Mouse (Mus musculus) adrenal gland, postnatal 4 days (tissue): Measurements from ENCODE around the gene Fam162b. TPM values are rescaled to one million over a fixed set of nuclear protein-coding genes. Genes with fewer than 3 reads are reported as not detected.

Source experiments
- DNase-seq, 2 experiments: peaks; one replicate each; pipeline ENCODE4 v3.0.0; 2021 to 2022; ENCODE audit warnings: low spot score in 2 of 2, mixed read lengths in 2 of 2
- long read RNA-seq, 2 experiments: library from polyadenylated mRNA; stranded (forward); transcript quantifications; one replicate each; pipeline ENCODE4 v2.0.0; 2021
- total RNA-seq, 2 experiments: library from RNA; stranded (reverse); gene quantifications; 2 replicates each; pipeline ENCODE4 v1.2.3; 2021

Gene Fam162b
- total RNA-seq, result not detected
- long read RNA-seq, experiment 1, result 0 reads
- long read RNA-seq, experiment 2, result 0 reads

DNA sequence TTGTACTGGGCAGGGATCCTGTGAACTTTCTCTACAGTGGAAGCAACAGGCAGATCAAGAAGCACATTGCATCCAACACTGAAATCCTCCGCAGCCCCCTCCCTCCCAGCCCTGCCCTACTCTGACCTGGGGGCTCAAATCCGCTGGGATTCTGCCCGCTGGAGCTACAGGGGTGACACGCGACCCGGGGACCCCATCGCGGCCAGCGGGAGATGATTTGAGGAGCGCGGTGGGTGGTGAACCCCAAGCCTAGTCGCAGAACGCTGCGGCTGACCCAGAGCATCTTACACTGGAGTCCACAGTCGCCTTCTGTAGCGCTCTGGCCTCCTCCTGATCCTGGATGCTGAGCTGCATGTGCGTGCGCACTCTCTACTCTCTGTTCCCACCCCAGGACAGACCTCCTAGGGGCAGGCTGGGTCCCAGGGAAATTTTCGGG is at the start of gene Fam162b:
Fam162b (minus strand) TSS at position 379 of the 436 bp plus-strand sequence.
- DNase-seq, result no peak

DNA sequence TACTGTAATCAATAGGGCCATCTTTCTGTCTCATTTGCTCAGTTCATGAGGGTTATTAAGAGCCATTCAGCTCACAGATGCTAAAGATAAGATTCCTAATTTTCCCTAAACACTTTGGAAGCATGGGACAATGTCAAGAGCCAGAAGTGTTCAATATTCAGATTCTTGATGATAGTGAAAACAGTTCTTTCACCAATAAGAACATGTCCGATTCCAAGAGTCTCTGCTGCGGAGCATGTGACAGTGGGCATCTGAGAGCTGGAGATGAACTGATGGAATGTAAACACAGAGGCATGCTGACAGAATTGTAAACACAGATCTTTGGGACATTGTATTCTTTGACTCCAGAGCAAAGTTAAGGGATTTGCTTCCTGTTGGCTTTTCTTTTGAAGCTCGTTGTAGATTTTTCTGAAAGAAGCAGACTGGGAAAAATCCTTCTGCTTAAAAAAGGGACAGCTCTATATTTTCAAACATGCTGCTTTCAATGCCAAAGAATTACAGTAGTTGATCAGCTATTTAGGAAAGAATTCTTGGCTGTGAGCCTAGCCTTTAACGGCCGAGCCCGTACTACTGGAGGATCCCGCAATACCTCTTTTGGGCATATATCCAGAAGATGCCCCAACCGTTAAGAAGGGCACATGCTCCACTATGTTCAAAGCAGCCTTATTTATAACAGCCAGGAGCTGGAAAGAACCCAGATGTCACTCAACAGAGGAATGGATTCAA is 41.3 kb upstream of the Fam162b start, which contains the start of gene Gprc6a:
Gprc6a (minus strand) TSS at position 51 of the 726 bp plus-strand sequence.
- no peak for DNase-seq

DNA sequence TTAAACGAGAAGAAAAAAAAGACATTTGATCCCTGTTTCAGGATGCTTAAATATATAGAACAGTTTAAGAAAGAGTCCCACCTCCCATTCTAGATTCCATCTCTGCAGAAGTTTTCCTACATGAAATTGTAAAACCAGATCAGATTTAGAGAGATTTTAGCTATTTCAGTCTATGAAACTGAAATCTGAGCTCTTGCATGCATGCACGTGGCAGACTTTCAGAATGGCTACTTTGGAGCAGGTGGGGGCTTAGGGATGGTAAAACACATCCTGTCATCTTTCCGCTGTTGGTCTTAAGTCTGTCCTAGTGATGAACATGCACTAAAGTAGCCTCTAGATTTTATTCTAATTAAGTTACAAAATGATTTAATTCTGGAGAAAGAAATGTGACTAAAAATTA is 30.9 kb upstream of the Fam162b start:
- DNase-seq, result no peak

DNA sequence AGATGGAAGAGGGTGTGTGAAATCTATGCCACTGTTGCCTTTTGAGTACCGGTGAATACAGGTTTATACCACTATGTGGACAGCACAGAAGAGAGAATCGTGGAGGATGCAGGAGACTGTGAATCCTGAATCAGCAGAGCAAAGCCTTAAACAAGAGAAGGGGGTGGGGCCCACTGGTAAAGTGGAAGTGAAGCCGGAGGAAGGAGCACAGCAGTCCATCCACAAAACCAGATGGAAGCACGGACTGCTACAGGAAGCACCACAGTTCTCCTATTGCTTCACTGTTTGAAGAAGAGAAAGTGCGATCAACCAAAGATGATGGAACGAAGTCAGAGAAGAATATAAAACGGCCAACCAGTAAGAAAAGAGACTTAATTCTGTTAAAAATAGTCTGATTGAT is 29.8 kb upstream of the Fam162b start:
- no peak for DNase-seq

DNA sequence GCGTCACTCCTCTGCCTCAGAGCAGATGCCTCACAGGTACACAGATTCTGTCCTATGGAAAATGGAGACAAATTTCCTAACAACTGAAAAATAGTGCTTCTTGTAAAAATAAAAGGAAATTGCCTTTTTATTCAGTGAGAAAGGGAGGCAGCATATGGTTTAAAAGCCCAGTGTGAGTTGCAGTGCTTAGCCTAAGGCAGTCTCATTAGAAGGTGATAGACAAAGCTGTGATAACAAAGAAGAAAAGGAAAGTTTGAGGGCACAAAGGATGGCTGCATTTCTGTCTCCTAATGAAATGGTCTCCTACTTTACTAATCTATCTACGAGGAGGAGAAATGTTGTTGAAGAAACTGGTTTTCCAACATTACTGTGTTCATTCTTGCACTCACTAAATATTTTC is 28.2 kb upstream of the Fam162b start:
- DNase-seq, result no peak

DNA sequence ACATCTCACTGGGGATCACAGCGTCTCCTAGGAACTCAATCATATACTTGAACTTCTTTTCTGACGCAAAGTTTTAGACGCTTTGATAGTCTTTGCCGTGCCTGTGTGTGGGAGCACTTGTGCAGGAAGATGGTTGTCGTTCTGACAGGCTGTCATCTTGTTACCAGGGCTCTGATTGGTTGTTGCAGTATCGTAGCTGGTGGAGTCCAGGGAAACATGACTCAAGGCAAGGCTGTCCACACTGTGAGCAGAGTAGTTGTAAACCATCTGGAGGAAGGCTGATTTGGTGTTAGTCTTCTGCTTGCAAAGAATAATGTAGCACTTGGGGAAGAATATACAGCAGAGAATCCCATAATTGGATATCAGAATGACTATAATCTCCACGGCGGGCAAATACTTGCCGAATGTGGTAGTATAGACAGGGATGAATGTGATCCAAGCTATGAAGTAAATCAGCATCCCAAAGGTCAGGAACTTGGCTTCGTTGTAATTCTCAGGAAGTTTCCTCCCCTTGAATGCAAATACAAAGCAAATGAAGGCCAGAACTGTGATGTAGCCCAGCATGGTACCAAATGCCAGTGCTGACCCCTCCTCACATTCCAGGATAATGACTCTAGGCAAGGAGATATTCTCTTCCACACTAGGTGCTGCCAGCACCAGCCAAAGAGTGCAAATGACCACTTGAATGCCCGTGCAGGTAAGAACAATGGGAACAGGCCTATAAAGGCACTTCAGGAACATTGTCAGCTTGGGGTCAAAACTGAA is 24.7 kb upstream of the Fam162b start:
- DNase-seq, result no peak

DNA sequence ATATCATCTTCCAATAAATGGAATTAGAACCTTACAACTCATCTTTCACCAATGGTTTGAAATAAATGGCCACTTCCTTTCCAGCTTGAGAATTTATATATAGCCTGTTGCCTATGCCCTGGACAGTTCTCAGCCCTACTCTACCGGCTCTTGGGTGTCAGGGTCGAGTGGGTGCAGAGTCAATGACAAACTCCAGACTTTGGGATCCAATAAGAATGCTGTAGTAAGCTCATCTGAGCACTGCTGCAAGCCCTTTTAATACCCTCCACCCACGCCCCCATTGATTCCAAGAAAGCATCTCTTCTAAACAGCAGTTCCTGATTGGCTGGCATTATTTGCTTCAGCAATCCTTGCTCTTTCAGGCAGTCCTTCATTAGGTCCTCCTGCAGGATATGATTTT is 23.1 kb upstream of the Fam162b start:
- DNase-seq, result no peak

DNA sequence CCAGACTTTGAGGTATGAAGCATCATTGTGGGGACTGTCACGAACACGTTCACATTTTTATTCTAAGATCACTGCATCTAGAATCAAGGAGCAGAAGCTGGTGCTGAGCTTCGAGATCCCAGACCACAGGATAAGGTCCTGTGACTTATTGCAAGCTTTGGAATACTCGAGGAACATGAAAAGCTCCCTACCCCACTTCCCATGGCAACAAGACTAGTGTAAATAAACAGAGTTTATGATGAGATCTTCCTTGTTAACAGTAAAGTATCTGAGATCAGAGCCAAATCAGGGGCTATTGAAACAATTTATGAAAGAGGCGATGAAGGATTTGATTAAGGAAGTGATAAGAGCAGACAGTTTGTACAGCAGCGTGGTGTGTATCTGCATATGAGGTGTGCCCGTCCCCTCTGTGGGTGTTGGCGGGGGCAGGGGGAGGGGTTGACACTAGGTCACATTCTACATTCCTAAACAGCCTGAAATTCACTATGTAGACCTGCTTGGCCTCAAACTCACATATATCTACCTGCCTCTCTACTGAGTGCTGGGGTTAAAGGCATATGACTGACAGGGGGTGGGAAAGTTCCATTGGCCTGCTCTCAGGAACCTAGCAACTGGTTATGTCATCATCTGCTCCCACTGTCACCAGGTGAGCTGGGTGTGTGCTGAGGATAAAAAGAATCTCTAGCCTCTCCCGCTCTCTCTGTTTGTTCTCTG is 21.8 kb upstream of the Fam162b start:
- DNase-seq, result no peak

DNA sequence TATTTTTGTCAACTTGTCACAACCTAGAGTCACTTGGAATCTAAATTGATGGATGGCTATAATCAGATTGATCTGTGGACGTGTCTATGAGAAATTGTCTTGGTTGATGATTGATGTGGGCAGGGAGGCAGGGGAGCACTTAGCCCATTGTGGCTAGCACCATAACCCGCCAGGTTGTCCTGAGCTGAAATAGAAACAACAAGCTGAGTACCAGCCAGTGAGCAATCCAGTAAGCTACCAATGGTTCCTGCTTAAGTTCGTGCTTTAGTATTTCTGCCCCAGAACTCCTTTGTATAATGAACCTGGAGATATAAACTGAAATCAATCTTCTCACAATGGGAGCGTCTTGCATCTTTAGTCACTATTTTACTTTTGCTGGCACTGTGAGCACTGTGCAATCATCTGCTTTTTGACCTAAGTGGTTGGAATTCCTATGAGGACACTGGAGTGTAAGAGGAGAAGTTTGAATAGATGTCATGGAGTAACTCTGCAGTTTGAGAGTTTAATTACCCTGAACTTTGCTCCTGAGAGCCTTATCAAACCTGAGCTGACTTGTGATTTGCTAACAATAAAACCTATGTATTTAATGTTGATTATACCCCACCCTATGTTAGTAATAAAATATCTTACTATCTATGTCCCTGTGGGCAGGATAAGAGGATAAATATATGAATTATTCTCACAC is 19.6 kb upstream of the Fam162b start:
- DNase-seq, result no peak

DNA sequence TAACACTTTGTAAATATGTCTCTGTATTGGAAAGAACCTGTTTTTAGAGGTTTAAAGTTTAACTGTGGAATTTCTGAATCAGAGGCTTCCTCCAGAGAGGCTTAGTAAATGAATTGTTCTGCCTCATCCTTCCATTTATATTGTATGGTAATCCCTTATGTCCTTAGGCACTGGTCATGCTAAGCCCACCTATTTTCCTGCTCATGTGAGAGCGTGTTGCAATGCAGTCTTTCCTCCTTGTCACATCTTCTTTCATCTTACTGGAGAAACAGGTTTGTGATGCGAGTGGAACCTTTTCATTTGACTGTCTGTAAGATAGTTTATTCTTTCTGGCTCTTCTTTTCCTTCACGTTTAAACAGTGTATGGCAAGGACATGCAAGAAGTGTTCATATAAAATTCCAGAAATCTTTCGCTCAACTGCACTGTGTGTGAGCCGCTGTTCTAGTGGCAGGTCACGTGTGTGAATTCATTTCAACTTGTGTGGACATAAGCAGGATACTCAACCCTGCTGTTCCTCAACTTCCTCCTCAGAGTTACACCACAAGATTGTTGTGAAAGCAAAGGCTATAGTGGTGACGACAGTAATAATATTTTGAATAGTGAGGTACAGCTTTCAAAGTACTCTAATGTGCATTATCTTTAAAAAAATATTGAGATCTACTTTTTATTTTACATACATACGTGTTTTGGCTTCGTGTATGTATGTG is 6.8 kb upstream of the Fam162b start:
- no peak for DNase-seq

DNA sequence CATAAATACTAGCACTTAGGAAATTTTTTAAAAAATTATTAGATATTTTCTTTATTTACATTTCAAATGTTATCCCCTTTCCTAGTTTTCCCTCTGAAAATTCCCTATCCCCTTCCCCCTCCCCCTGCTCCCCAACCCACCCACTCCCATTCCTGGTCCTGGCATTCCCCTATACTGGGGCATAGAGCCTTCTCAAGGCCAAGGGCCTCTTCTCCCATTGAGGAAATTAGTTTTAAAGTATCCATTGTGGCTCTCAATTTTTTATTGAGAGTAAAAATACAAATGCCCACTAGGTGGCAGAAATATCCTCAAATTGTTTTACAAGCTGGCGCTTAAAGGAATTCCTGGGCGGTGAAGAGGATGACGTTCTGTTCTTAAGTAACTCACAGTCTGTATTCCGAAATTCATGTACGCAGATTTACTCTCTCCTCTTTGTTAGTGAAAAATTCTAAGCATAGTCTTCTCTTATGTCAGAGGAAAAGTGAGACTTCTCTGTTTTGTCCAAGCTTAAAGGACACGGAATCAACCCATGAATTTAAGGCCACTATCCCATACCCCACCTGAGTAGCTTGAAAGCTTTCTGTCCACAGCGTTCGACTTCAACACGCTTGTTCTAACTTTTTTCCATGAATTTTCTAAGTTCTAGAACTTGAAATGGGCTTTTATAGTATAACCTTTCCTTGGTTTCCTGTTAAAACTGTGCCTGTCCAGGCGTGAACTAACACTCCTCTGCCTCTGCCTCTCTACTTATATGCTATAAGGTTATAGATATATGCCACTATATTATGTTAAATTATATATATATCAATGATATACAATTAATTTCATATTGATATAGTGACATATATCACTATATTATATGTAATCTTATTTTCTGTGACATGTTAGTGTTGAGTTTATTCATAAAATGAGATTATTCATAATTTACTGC is 4.9 kb upstream of the Fam162b start:
- no peak for DNase-seq

DNA sequence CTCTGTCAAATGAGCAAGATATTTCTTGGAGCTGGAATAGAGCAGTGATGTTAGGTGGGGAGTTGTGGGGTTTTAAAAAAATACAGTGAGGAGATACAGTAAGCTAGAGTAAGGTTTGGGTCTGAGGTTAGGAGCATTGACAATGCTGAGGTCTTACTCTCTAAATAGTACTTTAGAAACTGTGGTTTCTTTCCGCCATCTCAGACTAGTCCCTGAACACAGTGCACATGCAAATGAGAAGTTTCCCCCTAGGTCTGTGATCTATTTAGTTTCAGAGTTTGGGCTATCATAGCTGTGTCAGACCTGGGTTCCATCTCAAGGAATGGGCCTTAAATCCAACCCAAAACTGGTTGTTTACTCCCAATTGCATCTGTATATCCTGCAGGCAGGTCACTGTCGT is 1.3 kb upstream of the Fam162b start:
- DNase-seq, result no peak

DNA sequence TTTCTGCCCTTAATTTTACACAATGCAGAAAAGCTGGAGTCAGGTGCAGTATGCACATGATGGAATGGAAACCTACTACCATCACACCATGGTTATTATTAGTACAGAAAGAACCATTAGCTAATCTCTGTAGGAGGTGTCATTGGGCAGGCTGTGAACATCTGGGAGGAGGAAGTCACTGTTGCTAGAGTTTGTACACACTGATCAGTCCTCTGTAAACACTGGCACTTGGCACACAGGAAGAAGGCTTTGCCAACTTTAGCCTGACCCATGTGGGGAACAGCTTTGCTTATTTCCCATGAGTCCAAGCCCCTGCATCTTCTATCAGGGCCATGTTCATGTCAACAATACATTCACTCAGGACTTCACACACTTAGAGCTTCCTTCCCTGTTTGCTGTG is 5.4 kb downstream of the Fam162b start:
- no peak for DNase-seq

DNA sequence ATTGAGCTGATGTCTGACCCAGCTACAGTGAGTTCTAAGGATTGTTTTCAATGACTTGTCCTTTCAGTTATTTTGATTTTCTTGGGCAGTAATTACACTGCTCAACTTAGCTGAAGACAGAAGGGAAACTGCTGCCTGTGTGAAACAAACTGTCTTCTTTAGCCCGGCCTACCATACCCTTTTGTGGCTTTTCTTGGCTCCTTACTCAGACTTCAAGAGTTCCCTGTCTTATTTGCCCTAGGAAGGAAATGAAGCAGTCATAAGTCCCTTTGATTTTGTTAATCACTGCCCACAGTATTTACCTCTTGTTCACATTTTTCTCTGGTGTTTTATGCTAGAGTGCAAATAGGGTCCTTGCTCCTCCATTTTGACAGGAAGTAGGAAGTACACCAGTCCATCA is 5.9 kb downstream of the Fam162b start:
- no peak for DNase-seq

DNA sequence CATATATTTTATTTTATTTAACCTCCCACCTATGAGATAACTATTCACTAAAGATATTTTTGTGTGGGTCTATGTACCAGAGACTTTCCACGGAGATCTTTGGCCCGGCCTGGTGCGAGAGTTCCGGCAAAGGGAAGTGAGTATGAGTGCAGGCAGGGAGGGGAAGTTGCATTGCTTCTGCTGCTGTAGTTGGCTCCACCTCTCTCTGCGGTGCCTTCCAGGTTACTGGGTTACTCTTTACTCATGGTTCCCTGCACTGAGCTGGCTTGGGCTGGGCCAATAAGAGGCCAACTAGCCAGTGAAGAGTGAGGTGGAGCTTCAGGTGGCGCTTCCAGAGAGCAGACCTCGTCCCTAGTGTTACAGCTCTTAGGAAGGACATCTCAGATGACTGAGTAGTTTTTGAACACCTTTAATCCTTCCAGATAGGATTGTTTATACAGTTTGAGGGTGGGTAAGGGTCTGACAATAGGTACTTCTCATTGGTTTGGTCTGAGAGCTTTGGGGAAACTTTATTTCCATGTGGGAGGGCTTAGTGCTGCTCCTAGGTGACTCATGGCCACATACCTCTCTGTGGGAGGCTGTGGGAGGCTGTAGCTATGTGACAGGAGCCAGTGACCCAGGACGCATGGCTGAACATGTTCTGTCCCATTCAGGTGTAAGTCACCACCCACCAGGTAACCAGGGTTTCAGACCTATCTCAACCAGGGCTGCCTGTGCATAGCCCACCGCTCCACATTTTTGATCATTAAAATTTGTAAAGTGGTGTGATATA is 18.9 kb downstream of the Fam162b start:
- DNase-seq, result no peak

DNA sequence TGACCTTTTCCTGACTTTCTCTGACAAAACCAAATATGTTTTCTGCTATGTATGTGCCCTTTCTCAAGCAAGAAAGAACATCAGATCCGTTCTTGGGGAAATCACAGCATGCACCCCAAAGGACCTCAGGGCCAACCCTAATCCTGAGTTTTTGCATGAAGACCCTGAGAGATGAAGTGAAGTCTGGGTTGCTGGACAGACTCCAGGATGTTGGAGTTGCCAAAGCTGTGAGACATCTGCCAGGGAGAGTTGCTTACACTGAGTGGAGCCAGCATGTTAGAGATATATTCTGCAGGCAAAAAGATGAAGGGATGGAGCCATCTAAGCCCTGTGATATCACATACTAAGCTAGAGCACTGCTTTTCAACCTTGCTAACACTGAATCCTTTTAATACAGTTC is 34.3 kb downstream of the Fam162b start:
- DNase-seq, result no peak

DNA sequence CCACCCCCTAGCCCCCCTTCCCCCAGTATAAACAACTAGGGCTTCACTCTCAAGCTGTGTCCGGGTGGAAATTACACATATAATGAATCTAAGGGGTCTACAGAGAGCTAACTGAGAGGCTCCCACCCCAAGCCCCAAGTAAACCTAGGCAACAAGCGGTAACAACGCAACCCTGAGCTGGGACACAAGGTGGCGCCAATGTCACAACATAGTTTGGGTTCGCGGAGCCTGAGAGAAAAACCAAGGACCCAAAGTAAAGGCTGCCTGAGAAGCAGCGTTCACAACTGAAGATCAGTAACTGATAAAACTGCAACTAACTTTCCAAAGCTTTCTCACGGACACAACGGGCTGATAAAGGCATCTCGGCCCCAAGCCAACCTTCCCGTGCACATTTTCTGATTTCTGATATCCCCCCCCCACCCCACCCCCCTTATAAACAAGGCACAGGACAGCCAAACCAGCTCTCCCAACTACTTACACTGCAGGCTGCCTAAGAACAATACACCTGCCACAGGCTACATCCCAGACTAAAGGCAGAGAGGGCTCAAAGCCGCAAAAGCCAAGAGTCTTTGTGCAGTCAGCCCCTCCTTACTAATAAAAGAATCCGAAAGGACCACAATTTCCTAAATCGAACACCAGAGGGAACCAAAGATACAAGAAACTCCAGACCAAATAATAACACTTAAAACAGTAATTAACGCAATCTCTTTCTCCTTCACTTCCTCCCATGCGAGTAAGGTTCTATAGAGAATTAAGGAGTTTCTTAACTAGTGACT is 36.8 kb downstream of the Fam162b start:
- DNase-seq, result peak; percentile 40
